Mouse (Mus musculus): ENCODE measurements around the gene Calml4.
"Not testable (repeated sequence)": the region's sequence is repeated elsewhere in the genome, so short reads cannot be mapped to it uniquely, and the experiment has no call there.

Gene Calml4

DNA sequence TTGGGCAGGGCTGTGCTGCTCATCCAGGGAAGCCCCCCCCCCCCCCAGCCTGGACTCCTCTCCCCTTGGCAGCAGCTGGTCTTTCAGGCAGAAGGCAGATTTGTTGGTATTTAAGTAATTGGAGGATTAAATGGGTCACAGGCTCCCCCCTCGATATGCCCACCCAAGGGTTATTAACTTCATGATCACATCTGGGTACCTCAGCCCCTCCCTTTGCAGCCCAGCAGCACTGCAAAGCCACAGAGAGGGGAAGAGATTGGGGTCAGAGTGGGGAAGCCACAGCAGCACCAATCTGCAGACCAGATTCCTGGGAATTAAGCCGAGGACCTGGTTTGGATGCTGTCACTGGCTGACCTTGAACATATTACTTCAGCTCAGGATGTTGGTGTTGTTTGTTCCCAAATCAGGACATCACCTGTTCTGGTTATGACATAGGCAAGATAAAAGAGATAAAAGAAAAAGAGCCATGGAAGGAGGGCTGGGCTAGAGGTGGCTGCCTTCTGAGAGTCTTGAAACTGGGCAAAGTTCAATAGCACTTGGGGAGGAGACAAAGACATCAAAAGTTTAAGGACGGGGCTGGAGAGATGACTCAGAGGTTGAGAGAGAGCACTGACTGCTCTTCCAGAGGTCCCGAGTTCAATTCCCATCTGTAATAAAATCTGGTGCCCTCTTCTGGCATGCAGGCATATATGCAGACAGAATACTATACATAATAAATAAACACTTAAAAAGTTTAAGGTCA is 22.0 kb upstream of the Calml4 start:
- DNase-seq, result no peak

DNA sequence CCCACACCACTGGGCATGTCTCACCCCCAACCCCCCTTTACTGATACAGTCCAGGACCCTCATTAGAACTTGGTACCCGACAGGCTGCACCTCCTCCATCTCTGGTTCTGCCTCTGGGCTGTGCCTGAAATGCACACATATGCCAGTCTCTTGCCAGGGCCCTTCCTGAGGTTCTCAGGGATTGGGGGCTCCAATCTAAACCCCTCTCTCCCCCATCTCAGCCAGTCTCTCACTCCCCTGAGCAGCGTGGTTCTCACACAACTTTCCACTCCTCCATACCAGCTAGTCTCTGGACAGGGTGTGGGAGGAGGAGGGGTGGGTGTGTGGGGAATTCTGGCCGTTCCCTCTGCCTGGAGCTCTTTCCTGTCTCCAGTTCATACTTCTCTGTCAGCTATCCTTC is 20.3 kb upstream of the Calml4 start:
- DNase-seq, result no peak

- DNase-seq, result no peak
Measured at GRCm38 (mm10) chr9:62838146-62838505, 19.8 kb upstream of the Calml4 start.

- peak; percentile 77 for DNase-seq
Measured at GRCm38 (mm10) chr9:62838506-62839171, 19.2 kb upstream of the Calml4 start, which contains the start of gene Cln6. Gene Cln6, plus strand, starts transcription at chr9:62838785.

DNA sequence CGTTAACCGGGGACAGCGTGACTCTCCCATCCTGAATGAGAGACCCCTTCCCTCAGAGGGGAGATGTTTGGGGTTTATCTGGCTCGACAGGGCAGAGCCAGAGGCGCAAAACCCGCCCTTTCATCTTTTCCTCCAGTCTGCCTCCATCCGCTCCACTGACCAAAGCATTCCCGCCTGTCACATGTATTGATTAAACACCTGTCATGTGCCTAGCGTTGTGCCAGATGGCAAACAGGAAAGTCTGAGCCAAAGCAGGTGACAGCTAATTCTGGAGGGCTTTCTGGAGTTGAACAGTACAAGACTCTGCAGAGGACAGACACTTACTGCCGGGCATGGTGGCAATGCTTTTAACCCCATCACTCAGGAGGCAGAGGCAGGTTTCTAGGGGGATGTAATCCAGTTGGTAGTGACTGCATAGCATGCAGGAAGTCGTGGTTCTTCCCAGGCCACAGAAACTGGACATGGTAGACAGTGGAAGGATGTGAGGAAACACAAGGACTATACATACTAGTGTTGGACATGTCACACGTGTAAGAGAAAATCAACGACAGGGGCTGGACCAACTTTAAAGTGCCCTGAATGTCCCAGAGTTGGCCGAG is 18.6 kb upstream of the Calml4 start:
- peak; percentile 54 for DNase-seq

DNA sequence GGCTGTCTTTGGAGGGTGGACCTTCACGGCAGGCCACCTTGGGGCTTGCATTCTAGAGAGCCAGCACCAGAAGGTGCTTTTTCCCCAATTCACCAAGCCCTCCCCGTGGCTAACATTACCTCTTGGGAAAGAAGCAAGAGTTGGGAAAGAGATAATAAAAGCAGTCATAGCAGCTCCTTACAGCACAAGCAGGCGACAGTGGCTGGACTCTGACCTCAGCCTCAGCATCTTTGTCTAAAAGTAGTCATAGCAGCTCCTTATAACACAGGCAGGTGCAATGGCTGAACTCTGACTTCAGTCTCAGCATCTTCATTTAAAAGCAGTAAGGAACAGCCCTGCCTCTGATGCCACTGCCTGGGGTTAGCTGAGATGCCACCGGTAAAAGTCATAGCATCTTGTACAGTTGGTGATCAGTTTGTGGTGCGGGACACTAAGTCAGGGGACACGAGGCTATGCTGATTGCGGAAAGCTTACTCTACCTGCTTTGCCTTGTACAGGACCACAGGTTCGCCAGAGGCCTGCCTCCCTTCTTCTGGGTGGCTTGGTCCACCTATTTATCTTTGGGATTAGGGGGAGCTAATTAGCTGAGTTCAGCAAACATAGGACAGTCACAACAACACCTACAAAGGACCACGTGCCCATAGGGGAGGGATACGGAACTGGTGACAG is 14.4 kb upstream of the Calml4 start:
- no peak for DNase-seq

GRCm38 (mm10) chr9:62844461-62844860 is 13.4 kb upstream of the Calml4 start:
- peak; percentile 44 for DNase-seq

- DNase-seq, result peak; percentile 90
Measured at GRCm38 (mm10) chr9:62847694-62848093, 10.2 kb upstream of the Calml4 start.

- no peak for DNase-seq
Measured at GRCm38 (mm10) chr9:62848641-62849040, 9.2 kb upstream of the Calml4 start.

- DNase-seq, result no peak
Measured at GRCm38 (mm10) chr9:62851571-62851970, 6.3 kb upstream of the Calml4 start.

GRCm38 (mm10) chr9:62854483-62854882 is 3.4 kb upstream of the Calml4 start:
- no peak for DNase-seq

GRCm38 (mm10) chr9:62857216-62857615 is 664 bp upstream of the Calml4 start:
- peak; percentile 74 for DNase-seq

DNA sequence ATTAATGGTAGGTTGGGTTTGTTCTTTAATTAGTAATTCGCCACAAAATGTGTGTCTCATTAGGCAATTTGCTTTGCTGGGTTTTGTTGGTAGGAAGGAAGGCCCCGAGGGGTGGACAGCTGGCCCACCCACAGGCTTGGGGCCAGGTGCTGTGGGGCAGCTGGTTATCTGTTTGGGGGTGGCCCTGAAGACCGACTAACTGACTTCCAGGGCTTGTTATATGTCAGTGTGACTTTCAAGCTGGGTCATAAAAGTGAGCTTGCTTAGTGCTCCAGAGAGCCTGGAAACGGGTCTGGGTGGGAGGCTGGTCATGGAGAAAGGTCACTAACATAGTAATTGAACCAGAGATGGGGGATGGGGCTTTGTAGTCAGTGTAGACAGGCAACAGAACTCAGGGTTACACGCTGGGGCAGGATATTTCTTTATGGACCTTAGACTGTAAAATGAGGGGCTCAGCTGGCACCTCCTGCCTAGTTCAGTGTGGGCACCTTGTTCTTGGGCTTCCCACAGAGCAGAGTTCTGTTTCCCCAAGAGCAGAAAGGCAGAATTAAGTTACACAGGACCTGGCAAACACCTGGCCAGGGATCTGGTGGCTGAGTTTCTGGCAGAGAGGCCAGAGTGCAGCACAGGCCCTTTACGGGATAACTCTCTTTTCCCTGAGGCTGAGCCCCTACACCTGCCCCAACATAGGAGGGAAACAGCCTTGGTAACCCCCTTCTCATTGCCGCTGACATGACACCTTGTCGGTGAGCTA is 563 bp downstream of the Calml4 start:
- peak; percentile 44 for DNase-seq

DNA sequence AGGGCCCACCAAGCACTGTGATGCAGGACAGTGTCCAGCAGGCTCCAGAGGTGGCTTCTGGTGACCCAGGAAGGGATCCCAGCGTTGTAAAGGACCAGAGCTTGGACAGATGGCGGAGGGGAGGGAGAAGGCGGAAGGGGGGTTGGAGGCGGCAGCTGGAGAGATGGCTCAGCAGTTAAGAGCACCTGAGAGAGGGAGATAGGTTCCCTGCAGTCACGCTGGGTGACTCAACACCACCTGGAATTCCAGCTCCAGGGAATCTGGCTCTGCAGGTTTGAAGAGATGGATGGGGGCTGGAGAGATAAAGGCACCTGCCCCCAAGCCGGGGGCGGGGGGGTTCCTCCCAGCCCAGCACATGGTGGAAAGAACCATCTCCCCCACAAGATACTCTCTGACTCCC is 2.2 kb downstream of the Calml4 start:
- not testable (repeated sequence) for DNase-seq

DNA sequence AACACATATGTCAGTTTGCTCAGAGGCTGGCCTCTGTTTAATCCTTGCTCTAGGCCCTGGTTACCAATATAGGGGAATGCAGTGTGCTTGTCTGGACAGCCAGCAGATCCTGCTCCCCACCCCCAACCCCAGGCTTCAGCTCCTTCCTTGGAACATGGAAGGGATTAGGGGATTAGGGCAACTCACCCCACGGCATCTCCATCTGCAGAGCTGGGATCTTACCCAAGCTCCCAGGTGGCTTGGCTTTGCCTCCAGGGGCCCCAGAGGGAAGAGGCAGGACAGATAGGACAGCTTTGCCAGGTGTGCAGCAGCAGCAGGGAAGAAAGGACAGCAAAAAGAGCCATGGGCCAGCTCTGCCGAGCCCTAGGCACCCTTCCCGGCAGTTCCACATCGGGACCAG is 3.0 kb downstream of the Calml4 start:
- no peak for DNase-seq

DNA sequence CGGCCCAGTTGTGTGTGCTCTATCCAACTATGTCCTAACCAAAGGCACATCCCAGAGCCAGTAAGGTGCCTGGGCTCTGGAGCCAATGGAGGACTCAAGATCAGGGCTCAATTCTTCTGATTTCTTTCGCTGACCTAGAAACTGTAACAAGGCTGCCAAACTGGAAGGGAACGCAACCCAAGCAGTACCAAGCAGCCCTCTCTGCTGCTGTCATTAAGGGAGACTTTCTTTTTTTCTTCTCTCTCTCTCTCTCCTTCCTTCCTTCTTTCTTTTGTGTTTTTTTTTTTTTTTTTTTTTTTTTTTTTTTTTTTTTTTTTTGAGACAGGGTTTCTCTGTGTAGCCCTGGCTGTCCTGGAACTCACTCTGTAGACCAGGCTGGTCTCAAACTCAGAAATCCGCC is 11.4 kb downstream of the Calml4 start:
- DNase-seq, result not testable (repeated sequence)

DNA sequence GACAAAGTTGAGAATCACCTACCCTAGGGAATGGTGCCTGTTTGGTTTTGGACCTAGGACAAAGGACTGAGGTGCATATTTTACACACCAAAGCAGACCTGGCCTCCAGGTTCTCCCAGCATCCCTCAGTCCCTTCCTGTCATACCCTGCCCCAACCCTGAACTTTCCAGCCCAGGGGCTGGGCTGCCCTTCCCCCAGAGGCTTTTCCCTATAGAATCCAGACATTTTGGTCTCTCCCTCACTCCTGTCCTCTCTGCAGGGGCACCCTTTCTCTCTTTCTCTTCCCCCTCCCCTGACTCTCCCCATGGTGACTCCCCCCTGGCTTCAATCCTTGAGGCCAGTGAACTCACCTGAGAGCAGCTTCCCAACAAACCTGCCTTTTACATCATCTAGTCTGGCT is 12.8 kb downstream of the Calml4 start:
- no peak for DNase-seq

DNA sequence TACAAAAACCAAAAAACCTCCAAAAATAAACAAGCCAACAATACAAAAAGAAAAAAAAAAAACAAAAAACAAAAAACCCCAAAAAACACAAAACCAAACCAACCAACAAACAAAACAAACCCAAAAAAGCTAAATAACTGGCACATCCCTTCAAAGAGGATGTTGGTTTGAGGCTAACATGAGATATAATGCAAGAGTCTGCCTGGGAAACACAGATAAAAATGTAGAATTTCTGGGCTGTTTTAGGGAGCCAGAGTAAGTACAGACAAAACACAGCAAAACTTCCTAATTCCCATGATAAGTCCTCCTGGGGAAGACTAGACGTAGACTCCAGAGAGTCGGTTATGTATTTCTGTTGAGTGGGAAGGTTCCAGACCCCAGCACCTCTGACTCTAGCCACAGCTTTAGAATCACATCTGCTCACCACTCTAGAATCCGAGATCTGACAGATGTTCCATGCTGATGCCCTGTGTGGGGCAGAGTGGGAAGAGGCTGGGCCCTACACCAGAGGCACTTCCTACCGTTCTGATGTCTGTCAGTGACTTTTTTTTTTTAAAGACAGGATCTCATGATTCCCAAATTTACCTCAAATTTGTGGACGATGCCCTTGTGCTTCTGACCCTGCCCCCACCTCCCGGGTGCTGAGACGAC is 19.2 kb downstream of the Calml4 start:
- no peak for DNase-seq

GRCm38 (mm10) chr9:62877825-62878224 is 19.9 kb downstream of the Calml4 start:
- no peak for DNase-seq

GRCm38 (mm10) chr9:62881871-62882270 is 24.0 kb downstream of the Calml4 start:
- DNase-seq, result no peak

DNA sequence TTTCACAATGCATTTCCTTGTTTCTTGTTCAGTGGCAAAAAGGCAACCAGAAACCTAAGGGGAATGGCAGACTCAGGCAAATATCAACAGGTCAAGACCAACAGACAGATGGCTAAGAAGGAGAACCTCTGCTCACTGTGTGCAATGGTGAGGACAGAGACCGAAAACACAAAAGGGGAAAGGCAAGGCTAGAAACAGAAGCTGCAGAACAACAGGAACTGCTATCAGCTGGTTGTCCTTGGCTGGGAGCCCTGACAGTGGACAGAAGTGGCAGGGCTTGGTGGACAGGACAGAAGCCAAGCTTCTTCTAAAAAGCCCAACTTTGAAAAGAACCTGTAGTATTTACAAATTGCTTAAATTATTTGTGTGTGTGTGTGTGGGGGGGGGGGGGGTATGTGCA is 36.6 kb downstream of the Calml4 start:
- DNase-seq, result peak; percentile 37

GRCm38 (mm10) chr9:62901736-62902135 is 43.9 kb downstream of the Calml4 start:
- DNase-seq, result no peak

Measured in kidney, adult 18-20 months (tissue).